Mouse (Mus musculus): ENCODE results near the gene Sirt7.
A peak's percentile ranks its signal among the peaks of the same experiment; 100 is the strongest.

DNA sequence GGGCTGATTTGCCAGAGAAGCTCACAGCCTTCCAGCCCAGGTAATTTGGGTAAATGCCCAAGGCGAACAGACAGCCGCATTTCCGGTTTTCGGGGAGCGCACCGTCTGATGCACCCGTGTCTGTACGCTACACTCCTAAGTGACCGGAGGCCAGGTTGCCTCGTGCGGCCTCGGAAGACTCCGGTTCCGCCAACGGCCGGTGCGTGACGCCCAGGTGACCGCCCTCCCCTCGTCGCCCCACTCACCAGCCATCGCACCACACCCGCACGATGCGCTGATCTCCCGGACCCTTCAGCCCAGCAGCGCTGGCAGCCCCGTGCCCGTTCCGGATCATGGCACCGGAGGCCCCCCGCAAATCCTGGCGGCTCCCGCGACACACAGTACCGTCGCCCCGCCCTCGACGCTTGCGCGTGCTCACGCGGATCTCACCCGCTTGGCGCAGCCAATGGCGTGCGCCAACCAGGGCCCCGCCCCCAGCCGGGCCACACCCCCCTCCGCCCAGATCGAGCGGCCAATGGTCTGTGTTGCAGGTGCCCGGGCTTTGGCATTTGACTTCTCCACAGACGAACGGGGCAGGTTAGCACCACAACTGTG lies 7.4 kb downstream of the Sirt7 start, which contains the start of gene Pcyt2:
- TF ChIP-seq POLR2A (IDR thresholded peaks at IDR 0.05; ENCODE audit: insufficient read depth, low read depth, low read length) (peak; percentile 55; the same call in 1 of the 2 replicates), EP300 (IDR thresholded peaks at IDR 0.05; ENCODE audit: insufficient read depth, low read depth, low read length) (0 out of 2 replicates have a peak, but pooled peaks have one; percentile 6)

Data from heart, adult 2 months (tissue).